Comparison of ENCODE assay signal across 9 mouse cellular contexts in genomic region chr2:4253348-4253747, GRCm38 (mm10).
DNase-seq lines count a peak whose midpoint lies in the region; ATAC-seq and TF ChIP-seq lines count a peak whose summit lies in the region.
"Had no signal": no experiment of that assay in that cellular context is flagged by ENCODE, and none has a peak within 500 bp of the region (broad histone marks: within the 10 kb centered on the region; RNA-seq: fewer than 3 reads in every experiment).

No protein-coding gene starts in this region.

- no peaks in the 10 kb centered on the region for H3K9me3 ChIP-seq in forebrain, embryonic 15.5 days
- H3K9me3 ChIP-seq in hindbrain, embryonic 10.5 days, result no peaks in the 10 kb centered on the region
- no peaks in the 10 kb centered on the region for H3K9me3 ChIP-seq in liver, embryonic 11.5 days (ENCODE audit: control insufficient read depth, low read length)
- no peaks in the 10 kb centered on the region for H3K9me3 ChIP-seq in neural tube, embryonic 13.5 days
- H3K9me3 ChIP-seq: liver, embryonic 13.5 days had no signal

- WGBS in forebrain, embryonic 15.5 days, result 27% methylated on average over 4 of the region's 4 CpGs
- 30% methylated on average over 4 of the region's 4 CpGs for WGBS in hindbrain, embryonic 10.5 days
- WGBS in liver, embryonic 11.5 days, result 31% methylated on average over 4 of the region's 4 CpGs
- WGBS in neural tube, embryonic 13.5 days, result 8% methylated on average over 4 of the region's 4 CpGs

- H3K4me1 ChIP-seq in forebrain, embryonic 15.5 days, result peaks cover 14% of the 10 kb centered on the region
- peaks cover 25% of the 10 kb centered on the region for H3K4me1 ChIP-seq in hindbrain, embryonic 10.5 days (replicated peaks)
- H3K4me1 ChIP-seq in liver, embryonic 11.5 days (replicated peaks; ENCODE audit: control insufficient read depth, insufficient read depth, low read length), result no peaks in the 10 kb centered on the region
- H3K4me1 ChIP-seq in neural tube, embryonic 13.5 days (replicated peaks), result peaks cover 28% of the 10 kb centered on the region
- H3K4me1 ChIP-seq: liver, embryonic 13.5 days had no signal

- H3K27me3 ChIP-seq in forebrain, embryonic 15.5 days, result no peaks in the 10 kb centered on the region
- H3K27me3 ChIP-seq in hindbrain, embryonic 10.5 days (ENCODE audit: insufficient read depth, poor library complexity, severe bottlenecking), result 0 out of 2 replicates have a peak, but pooled peaks cover 3% of the 10 kb centered on the region
- no peaks in the 10 kb centered on the region for H3K27me3 ChIP-seq in liver, embryonic 11.5 days (replicated peaks; ENCODE audit: control insufficient read depth, insufficient read depth, low read length)
- H3K27me3 ChIP-seq in neural tube, embryonic 13.5 days, result no peaks in the 10 kb centered on the region
- H3K27me3 ChIP-seq: liver, embryonic 13.5 days had no signal

- DNase-seq in left cerebral cortex, adult 2 months (ENCODE audit: extremely low spot score in 1 of 2, low spot score in 2 of 2), result no peak
- no peak for DNase-seq in left cerebral cortex, adult 11 months (ENCODE audit: low spot score)
- DNase-seq in ZHBTc4 (ENCODE audit: low read depth, low spot score), result peak; percentile 41
- DNase-seq in hindbrain, embryonic 10.5 days (ENCODE audit: low spot score), result peak; percentile 68
- DNase-seq in liver, embryonic 11.5 days (ENCODE audit: low spot score), result no peak
- DNase-seq: liver, embryonic 13.5 days had no signal

- TF ChIP-seq CTCF in left cerebral cortex, adult 2 months (IDR thresholded peaks at IDR 0.05), result peak; percentile 62

- no peaks in the 10 kb centered on the region for H3K36me3 ChIP-seq in forebrain, embryonic 15.5 days
- H3K36me3 ChIP-seq in hindbrain, embryonic 10.5 days, result no peaks in the 10 kb centered on the region
- no peaks in the 10 kb centered on the region for H3K36me3 ChIP-seq in liver, embryonic 11.5 days (ENCODE audit: control insufficient read depth, insufficient read depth, low read length)
- H3K36me3 ChIP-seq in neural tube, embryonic 13.5 days, result no peaks in the 10 kb centered on the region
- H3K36me3 ChIP-seq: liver, embryonic 13.5 days had no signal

- intact Hi-C loops in left cerebral cortex, adult 2 months (cut with DNase I), result no loop called here

- no peak for ATAC-seq in forebrain, embryonic 15.5 days (replicated peaks)
- no peak for ATAC-seq in liver, embryonic 11.5 days (replicated peaks; ENCODE audit: low FRiP score)
- peak; percentile 55; the same call in 1 of the 2 replicates for ATAC-seq in neural tube, embryonic 13.5 days (ENCODE audit: low read depth)
- no peak for ATAC-seq in inflammation-experienced regulatory T-cells, adult 6 months

- H3K4me3 ChIP-seq in left cerebral cortex, adult 2 months, result no peak overlapping the region
- no peak overlapping the region for H3K4me3 ChIP-seq in forebrain, embryonic 15.5 days
- no peak overlapping the region for H3K4me3 ChIP-seq in hindbrain, embryonic 10.5 days
- no peak overlapping the region for H3K4me3 ChIP-seq in liver, embryonic 11.5 days (ENCODE audit: low read depth, low read length)
- no peak overlapping the region for H3K4me3 ChIP-seq in neural tube, embryonic 13.5 days
- H3K4me3 ChIP-seq: liver, embryonic 13.5 days had no signal

- H3K4me2 ChIP-seq in forebrain, embryonic 15.5 days (replicated peaks), result no peak overlapping the region
- no peak overlapping the region for H3K4me2 ChIP-seq in liver, embryonic 11.5 days
- peak overlapping the region; percentile 11; the same call in 1 of the 2 replicates for H3K4me2 ChIP-seq in neural tube, embryonic 13.5 days
- H3K4me2 ChIP-seq: liver, embryonic 13.5 days had no signal

- peak overlapping the region; percentile 44; the same call in 1 of the 2 replicates for H3K27ac ChIP-seq in left cerebral cortex, adult 2 months
- H3K27ac ChIP-seq in forebrain, embryonic 15.5 days (replicated peaks), result peak overlapping the region; percentile 35
- peak overlapping the region; percentile 77 for H3K27ac ChIP-seq in hindbrain, embryonic 10.5 days
- H3K27ac ChIP-seq in liver, embryonic 11.5 days (ENCODE audit: low read depth, low read length), result peak overlapping the region; percentile 3; the same call in 1 of the 2 replicates
- H3K27ac ChIP-seq in neural tube, embryonic 13.5 days (replicated peaks), result peak overlapping the region; percentile 70
- H3K27ac ChIP-seq: liver, embryonic 13.5 days had no signal

- H3K9ac ChIP-seq in forebrain, embryonic 15.5 days (replicated peaks), result no peak overlapping the region
- no peak overlapping the region for H3K9ac ChIP-seq in liver, embryonic 11.5 days (ENCODE audit: low read depth, low read length)
- 0 out of 2 replicates have a peak overlapping the region, but pooled peaks have one; percentile 26 for H3K9ac ChIP-seq in neural tube, embryonic 13.5 days
- H3K9ac ChIP-seq: liver, embryonic 13.5 days had no signal

Comparison
In these comparisons a context has a peak if more than half of its experiments do, and no peak if none do; other contexts are left out.
1. DNase-seq: peak in ZHBTc4 (single experiment) and hindbrain, embryonic 10.5 days (single experiment); none in left cerebral cortex, adult 2 months (0 of 2), left cerebral cortex, adult 11 months (single experiment) and liver, embryonic 11.5 days (single experiment).
2. H3K27ac ChIP-seq: peak in every context shown above with its lines; median percentile 77 in hindbrain, embryonic 10.5 days; 70 in neural tube, embryonic 13.5 days; 44 in left cerebral cortex, adult 2 months; 35 in forebrain, embryonic 15.5 days; 3 in liver, embryonic 11.5 days.